In the genomic region with DNA sequence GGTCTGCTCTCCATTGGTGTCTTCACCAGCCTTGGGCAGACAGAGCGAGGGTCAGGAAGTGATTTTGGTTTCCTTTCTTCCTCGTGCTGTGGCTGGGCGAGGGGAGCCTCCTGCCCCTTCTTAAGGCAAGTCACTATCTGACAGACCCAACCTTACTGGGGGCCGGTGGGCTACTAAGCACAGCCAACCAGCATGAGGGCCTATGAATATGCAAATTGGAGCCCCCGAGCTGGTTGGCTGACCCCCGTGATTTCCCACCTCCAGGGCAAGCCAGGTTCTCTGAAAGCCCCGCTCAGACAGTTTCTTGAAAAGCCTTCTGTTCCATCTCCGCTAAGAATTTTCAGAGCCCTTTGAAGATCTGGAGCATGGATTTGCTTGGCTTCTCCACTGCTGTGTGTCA, we compare ENCODE assay signal across 10 mouse cellular contexts. TPM values are rescaled to one million over a fixed set of nuclear protein-coding genes. Genes with fewer than 3 reads are reported as not detected.
DNase-seq lines count a peak whose midpoint lies in the region; ATAC-seq lines count a peak whose summit lies in the region.
"Had no signal": no experiment of that assay in that cellular context is flagged by ENCODE, and none has a peak within 500 bp of the region (broad histone marks: within the 10 kb centered on the region; RNA-seq: fewer than 3 reads in every experiment).

No protein-coding gene starts in this region.

- H3K27ac ChIP-seq in forebrain, embryonic 13.5 days: no peak overlapping the region
- no peak overlapping the region for H3K27ac ChIP-seq in forebrain, embryonic 11.5 days (ENCODE audit: low read depth, low read length)
- H3K27ac ChIP-seq in lung, embryonic 16.5 days (ENCODE audit: low read length): no peak overlapping the region
- no peak overlapping the region for H3K27ac ChIP-seq in hindbrain, embryonic 13.5 days

- WGBS in forebrain, embryonic 13.5 days: 6% methylated on average over 8 of the region's 8 CpGs
- 4% methylated on average over 8 of the region's 8 CpGs for WGBS in forebrain, embryonic 11.5 days
- WGBS in lung, embryonic 16.5 days: 6% methylated on average over 8 of the region's 8 CpGs
- WGBS in hindbrain, embryonic 13.5 days: 2% methylated on average over 8 of the region's 8 CpGs

- DNase-seq in forebrain, embryonic 11.5 days (ENCODE audit: low spot score): no peak
- DNase-seq in lung, postnatal 36 days: no peak
- DNase-seq in neural tube, embryonic 10.5 days (ENCODE audit: extremely low spot score, low spot score): peak; percentile 36
- DNase-seq in left cerebral cortex, adult 8-10 months (ENCODE audit: low spot score in 2 of 2): no peak
- DNase-seq: cerebellum, postnatal 25 days; thymus, adult 2 months had no signal

- H3K4me2 ChIP-seq in forebrain, embryonic 13.5 days: 0 out of 2 replicates have a peak overlapping the region, but pooled peaks have one; percentile 2
- H3K4me2 ChIP-seq in forebrain, embryonic 11.5 days (ENCODE audit: low read depth, low read length, severe bottlenecking): no peak overlapping the region
- peak overlapping the region; percentile 35; the same call in 1 of the 2 replicates for H3K4me2 ChIP-seq in lung, embryonic 16.5 days (ENCODE audit: low read depth, low read length)
- peak overlapping the region; percentile 29; the same call in 1 of the 2 replicates for H3K4me2 ChIP-seq in hindbrain, embryonic 13.5 days

- H3K4me3 ChIP-seq in forebrain, embryonic 13.5 days: no peak overlapping the region
- H3K4me3 ChIP-seq in forebrain, embryonic 11.5 days (ENCODE audit: low read depth, low read length): no peak overlapping the region
- no peak overlapping the region for H3K4me3 ChIP-seq in lung, embryonic 16.5 days (ENCODE audit: low read length)
- H3K4me3 ChIP-seq in hindbrain, embryonic 13.5 days: no peak overlapping the region

- no peak for ATAC-seq in forebrain, embryonic 13.5 days
- ATAC-seq in forebrain, embryonic 11.5 days (replicated peaks; ENCODE audit: low FRiP score): no peak
- ATAC-seq in lung, embryonic 16.5 days (ENCODE audit: low read depth): no peak
- ATAC-seq in hindbrain, embryonic 13.5 days (ENCODE audit: low FRiP score): no peak
- ATAC-seq in activated CD4-positive, CD25-positive, alpha-beta regulatory T cell, adult 4 months: no peak

- H3K9ac ChIP-seq in forebrain, embryonic 13.5 days: no peak overlapping the region
- no peak overlapping the region for H3K9ac ChIP-seq in forebrain, embryonic 11.5 days (ENCODE audit: low read length)
- H3K9ac ChIP-seq in lung, embryonic 16.5 days (ENCODE audit: low read length): peak overlapping the region; percentile 32
- H3K9ac ChIP-seq in hindbrain, embryonic 13.5 days: 0 out of 2 replicates have a peak overlapping the region, but pooled peaks have one; percentile 53

- no peaks in the 10 kb centered on the region for H3K27me3 ChIP-seq in forebrain, embryonic 13.5 days
- no peaks in the 10 kb centered on the region for H3K27me3 ChIP-seq in forebrain, embryonic 11.5 days (ENCODE audit: control insufficient read depth, insufficient read depth, low read length)
- H3K27me3 ChIP-seq in lung, embryonic 16.5 days (ENCODE audit: control insufficient read depth, insufficient read depth, low read depth, low read length): no peaks in the 10 kb centered on the region
- H3K27me3 ChIP-seq in hindbrain, embryonic 13.5 days: no peaks in the 10 kb centered on the region

- peaks cover 13% of the 10 kb centered on the region for H3K4me1 ChIP-seq in forebrain, embryonic 13.5 days
- no peaks in the 10 kb centered on the region; the same call in 1 of the 2 replicates for H3K4me1 ChIP-seq in forebrain, embryonic 11.5 days (replicated peaks; ENCODE audit: control insufficient read depth, insufficient read depth, low read length)
- peaks cover 7% of the 10 kb centered on the region for H3K4me1 ChIP-seq in lung, embryonic 16.5 days (replicated peaks; ENCODE audit: control insufficient read depth, insufficient read depth, low read length)
- H3K4me1 ChIP-seq in hindbrain, embryonic 13.5 days (replicated peaks): peaks cover 21% of the 10 kb centered on the region

- H3K36me3 ChIP-seq in forebrain, embryonic 13.5 days (ENCODE audit: poor library complexity, severe bottlenecking): no peaks in the 10 kb centered on the region
- H3K36me3 ChIP-seq in forebrain, embryonic 11.5 days (ENCODE audit: control insufficient read depth, insufficient read depth, low read length): no peaks in the 10 kb centered on the region
- no peaks in the 10 kb centered on the region for H3K36me3 ChIP-seq in lung, embryonic 16.5 days (ENCODE audit: control insufficient read depth, insufficient read depth, low read length)
- no peaks in the 10 kb centered on the region for H3K36me3 ChIP-seq in hindbrain, embryonic 13.5 days

- no peaks in the 10 kb centered on the region for H3K9me3 ChIP-seq in forebrain, embryonic 13.5 days (replicated peaks)
- H3K9me3 ChIP-seq in forebrain, embryonic 11.5 days (ENCODE audit: control insufficient read depth, low read length): no peaks in the 10 kb centered on the region
- H3K9me3 ChIP-seq in lung, embryonic 16.5 days (ENCODE audit: control insufficient read depth, low read length): no peaks in the 10 kb centered on the region
- H3K9me3 ChIP-seq in hindbrain, embryonic 13.5 days: no peaks in the 10 kb centered on the region

RNA-seq across cellular contexts. Expression of gene Prox2, which starts 4.3 kb away (rescaled TPM):
- polyA plus RNA-seq in forebrain, embryonic 13.5 days (2015; fragmentation: Nextera tagmentation; extraction: Ambion mirVana): 2.4 and 2.7 TPM in 2 replicates
- polyA plus RNA-seq in forebrain, embryonic 11.5 days (2014; fragmentation: Nextera tagmentation; extraction: Ambion mirVana): 2.5 and 3.5 TPM in 2 replicates
- 6.3 and 6.4 TPM in 2 replicates for polyA plus RNA-seq in lung, embryonic 16.5 days (2015; fragmentation: Nextera tagmentation; extraction: Ambion mirVana)
- 2.0 and 2.2 TPM in 2 replicates for polyA plus RNA-seq in hindbrain, embryonic 13.5 days (2015; fragmentation: Nextera tagmentation; extraction: Ambion mirVana)
- total RNA-seq in left cerebral cortex, adult 8-10 months (2022): 1 to 10 TPM; 2.8 to 3.3 (median 3.1) TPM
- 1 to 10 TPM; 1.4 to 2.7 TPM for polyA plus RNA-seq in activated CD4-positive, CD25-positive, alpha-beta regulatory T cell, adult 4 months (2017; shearing (Covaris generic))

RNA-seq across cellular contexts. Expression of gene Dlst, which starts 4.3 kb away (rescaled TPM):
- polyA plus RNA-seq in forebrain, embryonic 13.5 days (2015; fragmentation: Nextera tagmentation; extraction: Ambion mirVana): 94.2 and 109 TPM in 2 replicates
- polyA plus RNA-seq in forebrain, embryonic 11.5 days (2014; fragmentation: Nextera tagmentation; extraction: Ambion mirVana): 118 TPM in 2 replicates
- polyA plus RNA-seq in lung, embryonic 16.5 days (2015; fragmentation: Nextera tagmentation; extraction: Ambion mirVana): 110 TPM in 2 replicates
- 103 and 107 TPM in 2 replicates for polyA plus RNA-seq in hindbrain, embryonic 13.5 days (2015; fragmentation: Nextera tagmentation; extraction: Ambion mirVana)
- total RNA-seq in left cerebral cortex, adult 8-10 months (2022): 100 to 1,000 TPM; 140 to 155 (median 152) TPM
- 10 to 100 TPM; 59.2 to 69.7 TPM for polyA plus RNA-seq in activated CD4-positive, CD25-positive, alpha-beta regulatory T cell, adult 4 months (2017; shearing (Covaris generic))

RNA-seq across cellular contexts. Expression of gene Rps6kl1, which starts 44.8 kb away (rescaled TPM):
- polyA plus RNA-seq in forebrain, embryonic 13.5 days (2015; fragmentation: Nextera tagmentation; extraction: Ambion mirVana): 8.6 and 12.2 TPM in 2 replicates
- polyA plus RNA-seq in forebrain, embryonic 11.5 days (2014; fragmentation: Nextera tagmentation; extraction: Ambion mirVana): 1.9 and 2.8 TPM in 2 replicates
- 0.94 and 1.6 TPM in 2 replicates for polyA plus RNA-seq in lung, embryonic 16.5 days (2015; fragmentation: Nextera tagmentation; extraction: Ambion mirVana)
- polyA plus RNA-seq in hindbrain, embryonic 13.5 days (2015; fragmentation: Nextera tagmentation; extraction: Ambion mirVana): 23.3 and 24.1 TPM in 2 replicates
- 10 to 100 TPM; 35.0 to 37.6 (median 36.6) TPM for total RNA-seq in left cerebral cortex, adult 8-10 months (2022)
- under 1 TPM; 0.73 to 0.83 TPM for polyA plus RNA-seq in activated CD4-positive, CD25-positive, alpha-beta regulatory T cell, adult 4 months (2017; shearing (Covaris generic))

Comparison
In these comparisons a context has a peak if more than half of its experiments do, and no peak if none do; other contexts are left out.
1. H3K9ac ChIP-seq: peak in lung, embryonic 16.5 days (single experiment) and hindbrain, embryonic 13.5 days (single experiment); none in forebrain, embryonic 13.5 days (single experiment) and forebrain, embryonic 11.5 days (single experiment).